Mouse (Mus musculus) MN1 (cell line): ENCODE results near the gene Stxbp6.

Experiments used
- DNase-seq: peaks from one replicate; pipeline ENCODE4 v3.0.0-alpha.2; 2016; ENCODE audit warnings: low spot score

Gene Stxbp6

DNA sequence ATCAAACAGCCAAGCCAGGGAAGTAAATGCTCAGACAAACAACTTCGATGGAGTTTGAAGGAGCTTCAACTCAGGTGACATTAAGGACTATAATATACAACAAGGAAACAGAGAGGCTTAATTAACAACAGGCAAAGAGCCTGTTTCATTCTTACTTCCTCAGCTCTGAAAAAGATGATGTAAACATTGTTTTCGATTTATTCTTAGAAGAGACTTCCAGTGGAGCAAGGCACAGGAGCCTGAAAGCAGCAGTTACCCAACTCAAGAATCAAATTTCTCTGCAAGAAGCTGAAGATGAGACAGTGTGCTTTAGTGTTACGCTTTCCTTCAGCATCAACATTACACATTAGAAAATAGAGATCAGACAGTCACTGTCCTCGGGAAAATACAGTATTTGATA is 160.7 kb downstream of the Stxbp6 start:
- no peak for DNase-seq

DNA sequence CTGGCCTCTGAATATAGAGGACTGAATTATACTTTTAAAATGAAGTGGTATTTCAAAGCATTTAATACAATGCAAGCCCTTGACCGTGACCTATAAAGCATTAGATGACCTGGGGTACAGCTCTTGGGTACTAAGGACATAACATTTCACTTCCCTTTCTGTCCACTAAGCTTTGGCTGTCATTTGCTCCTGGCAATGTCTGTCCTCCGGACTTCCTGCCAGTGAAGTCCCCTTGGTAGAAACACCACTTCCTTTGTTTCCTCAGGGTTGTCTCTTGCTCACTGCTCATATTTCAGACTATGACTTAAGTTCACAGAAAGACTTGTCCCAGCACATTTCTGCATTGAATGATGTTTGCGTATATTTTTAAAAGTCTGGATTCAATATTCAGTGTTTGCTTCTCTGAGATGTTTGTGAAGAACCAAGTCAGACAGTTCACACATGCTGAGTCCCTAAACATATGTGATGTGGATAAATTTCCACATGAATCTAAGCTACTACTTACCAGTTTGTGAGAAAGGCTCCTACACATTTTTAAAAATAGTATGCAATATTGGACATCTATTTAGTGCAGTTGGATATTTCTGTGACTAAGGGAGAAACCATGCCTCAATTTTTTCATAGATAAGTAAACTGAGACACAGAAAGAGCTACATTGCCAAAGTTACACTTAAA is 166.3 kb downstream of the Stxbp6 start:
- DNase-seq = no peak

DNA sequence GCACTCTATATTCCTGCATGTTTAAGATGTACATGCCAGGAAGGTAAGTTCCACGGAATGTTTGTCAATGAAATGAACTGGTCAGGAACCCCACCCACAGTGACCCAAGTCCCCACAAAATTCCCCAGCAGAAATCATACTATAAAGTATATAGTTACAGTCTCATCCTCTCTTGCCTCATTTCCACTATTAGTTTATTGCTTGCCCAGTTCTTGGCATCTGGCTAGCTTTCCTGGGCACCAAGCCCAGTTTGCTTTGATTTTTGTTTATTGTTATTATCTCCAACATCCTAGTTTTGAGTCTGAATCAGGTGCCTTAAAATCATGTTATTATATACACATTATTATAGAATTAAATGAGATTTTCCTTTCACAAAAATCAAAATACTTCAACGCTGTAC is 168.5 kb downstream of the Stxbp6 start:
- DNase-seq = no peak

DNA sequence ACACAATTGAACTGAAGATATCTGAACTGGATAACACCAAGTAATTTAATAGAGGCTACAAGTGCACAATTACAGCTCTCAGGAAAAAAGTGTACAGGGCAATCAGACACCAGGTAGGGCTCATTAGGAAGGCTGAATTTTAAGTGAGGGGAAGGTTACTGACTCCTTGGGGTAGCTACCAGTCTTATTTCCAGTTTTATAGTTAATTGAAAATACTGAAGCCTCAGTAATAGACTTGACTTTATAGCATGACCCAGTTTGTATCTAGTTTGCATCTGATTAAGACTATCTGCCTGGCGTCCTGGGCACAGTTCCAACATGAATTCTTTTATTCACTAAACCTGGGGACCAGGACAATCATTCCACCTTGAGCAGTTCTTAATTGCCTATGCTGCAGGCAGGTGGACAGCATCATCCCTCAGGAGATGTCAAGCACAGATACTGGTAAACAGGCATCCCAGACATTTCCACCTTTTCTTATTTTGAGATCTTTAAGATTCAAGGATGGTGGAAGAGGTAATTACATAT is 171.2 kb downstream of the Stxbp6 start:
- DNase-seq = no peak

DNA sequence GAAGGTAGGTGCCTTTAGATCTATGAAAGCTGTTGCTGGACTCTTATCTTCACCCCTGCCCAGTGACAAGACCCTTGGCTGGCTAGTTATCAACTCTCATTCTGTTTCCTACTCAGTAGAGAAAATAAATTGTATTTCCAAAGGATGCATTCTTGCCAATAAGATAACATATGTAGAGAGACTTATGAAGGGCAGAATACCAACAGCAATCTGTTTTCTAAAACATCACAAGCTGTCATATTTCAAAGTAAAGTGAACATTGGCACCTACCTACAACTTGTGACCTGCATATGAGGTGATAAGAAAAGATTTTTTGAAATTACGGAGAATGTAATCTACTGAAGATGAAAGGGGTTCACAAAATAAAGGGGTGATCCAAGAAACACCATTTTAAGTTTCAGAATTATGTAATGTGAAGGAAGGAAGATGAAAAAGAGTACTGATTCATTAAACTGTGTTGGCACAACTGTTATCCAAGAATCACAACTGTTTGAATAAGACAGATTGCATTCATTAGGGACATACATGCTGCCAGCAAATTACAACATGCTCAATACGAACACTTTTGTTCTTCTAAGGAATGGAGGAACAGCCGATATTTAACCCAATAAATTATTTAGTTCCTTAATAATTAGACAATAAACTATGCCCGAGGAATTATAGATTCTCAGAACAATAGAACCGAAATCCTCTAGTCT is 175.2 kb downstream of the Stxbp6 start:
- DNase-seq = no peak

DNA sequence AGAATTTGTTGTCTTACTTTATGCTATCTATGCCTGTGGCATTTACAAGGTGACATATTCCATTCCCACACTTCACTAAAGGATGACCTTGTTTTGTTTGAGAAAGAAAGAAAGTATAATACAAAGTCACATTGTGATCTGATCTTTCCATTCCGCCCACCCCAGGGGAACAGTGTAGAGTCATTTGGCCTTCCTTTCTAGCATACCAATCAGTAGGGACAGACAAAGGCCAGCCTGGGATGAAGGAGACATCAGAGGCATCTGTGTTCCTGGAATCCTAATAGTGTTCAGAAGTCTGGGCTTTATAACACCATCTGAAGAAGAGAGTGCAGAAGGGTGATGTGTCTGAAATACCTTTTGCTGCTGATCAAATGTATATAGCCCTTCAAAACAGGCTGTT is 178.0 kb downstream of the Stxbp6 start:
- no peak for DNase-seq

DNA sequence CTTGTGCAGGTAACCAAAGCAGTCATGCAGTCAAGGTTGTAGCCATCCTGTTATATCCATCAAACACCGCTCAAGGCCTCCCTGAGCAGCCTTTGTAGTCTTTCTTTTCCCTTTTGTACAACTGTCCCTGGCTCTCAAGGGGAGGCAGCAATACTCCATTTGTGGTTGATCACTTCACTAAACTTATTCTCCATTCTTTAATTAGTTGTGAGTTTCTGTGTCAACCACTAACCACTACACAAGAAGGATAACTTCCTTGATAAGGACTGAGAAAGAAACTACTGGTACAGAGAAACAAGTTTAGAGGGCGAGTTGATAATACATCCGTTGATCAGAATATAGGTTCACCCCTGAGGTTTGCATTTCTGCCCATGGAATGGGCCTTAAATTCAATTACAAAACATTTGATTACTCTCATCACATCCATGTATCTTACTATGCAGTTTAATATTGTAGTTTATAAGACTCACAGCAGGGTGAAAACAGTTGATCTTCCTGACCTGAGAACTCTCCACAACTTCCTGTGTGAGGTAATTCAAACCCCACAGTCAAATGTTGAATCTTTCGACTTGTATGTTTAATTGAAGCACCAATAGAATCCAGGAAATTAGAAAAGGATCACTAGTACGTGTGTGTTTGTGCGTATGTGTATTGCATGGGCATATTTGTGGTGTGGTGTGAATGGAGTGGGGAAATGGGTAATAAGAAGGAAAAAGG is 184.7 kb downstream of the Stxbp6 start:
- DNase-seq = no peak

DNA sequence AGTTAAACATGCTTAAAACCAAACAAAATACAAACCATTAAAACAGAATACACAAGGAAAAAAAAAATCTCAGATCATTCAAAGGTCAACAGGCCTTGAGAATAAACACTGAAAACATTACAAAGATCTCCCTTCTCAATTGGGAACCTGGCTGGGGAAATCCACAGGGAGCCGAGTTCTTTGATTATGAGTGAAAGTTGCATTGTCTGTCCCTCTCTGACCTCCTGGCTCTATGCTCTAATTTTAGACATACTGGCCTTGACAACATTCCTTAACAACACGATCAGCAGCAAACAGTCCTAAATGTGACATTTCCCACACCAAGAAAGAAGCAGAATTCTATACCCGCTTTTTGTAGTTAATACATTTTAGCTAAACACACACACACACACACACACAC is 187.7 kb downstream of the Stxbp6 start:
- DNase-seq = no peak

DNA sequence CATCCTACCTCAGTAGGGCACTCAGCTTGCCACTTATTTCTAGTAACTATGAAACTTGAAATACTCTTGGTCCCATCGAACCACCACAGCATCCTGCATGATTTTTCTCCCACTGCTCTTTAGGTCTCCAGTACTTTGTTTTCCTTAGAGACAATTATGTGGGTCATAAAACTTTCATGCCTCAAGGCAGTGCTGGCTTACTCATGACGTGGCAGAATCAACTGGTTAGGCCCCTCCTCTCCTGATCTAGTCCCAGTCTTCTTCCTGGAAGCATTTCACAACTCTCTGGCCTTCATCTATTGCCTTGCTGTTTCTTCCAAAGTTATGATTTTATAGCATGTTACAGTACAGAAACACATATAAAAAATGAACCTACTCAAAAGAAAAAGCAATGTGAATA is 201.8 kb downstream of the Stxbp6 start:
- DNase-seq = no peak

DNA sequence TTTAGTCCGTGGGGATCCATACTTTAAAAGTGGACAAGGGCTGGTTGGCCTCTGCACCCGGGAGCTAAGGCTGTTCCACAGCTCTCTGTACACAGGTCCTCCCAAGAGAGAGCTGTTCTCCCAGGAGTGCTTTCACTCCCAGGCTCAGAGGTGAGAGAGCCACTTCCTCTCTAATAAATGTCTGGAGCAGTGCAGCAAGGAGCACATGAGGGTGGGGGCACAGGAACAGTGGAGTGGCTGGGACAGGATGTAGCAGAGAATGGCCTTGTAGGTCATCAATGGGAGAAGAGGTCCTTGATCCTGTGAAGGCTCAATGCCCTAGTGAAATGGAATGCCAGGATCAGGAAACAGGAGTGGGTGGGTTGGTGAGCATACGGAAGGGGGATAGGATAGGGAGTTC is 209.1 kb downstream of the Stxbp6 start:
- no peak for DNase-seq

DNA sequence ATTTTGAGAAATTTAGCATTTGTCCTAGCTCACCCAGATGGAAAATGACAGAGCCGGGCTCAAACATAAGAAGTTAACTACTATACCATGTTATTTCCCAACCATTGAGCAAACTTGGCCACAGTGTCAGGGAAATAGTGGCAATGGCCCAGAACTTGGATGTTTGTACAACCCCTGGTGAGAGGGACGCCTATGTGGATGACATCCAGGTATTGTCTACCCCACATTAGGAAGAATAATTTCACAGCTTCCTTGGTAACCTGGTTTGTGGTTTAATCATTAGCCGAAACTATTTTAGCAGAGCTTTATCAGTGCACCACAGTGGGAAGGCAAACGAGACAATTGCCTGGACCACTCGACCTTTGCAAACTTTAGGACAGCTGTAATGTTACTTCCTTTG is 215.1 kb downstream of the Stxbp6 start:
- DNase-seq = no peak

DNA sequence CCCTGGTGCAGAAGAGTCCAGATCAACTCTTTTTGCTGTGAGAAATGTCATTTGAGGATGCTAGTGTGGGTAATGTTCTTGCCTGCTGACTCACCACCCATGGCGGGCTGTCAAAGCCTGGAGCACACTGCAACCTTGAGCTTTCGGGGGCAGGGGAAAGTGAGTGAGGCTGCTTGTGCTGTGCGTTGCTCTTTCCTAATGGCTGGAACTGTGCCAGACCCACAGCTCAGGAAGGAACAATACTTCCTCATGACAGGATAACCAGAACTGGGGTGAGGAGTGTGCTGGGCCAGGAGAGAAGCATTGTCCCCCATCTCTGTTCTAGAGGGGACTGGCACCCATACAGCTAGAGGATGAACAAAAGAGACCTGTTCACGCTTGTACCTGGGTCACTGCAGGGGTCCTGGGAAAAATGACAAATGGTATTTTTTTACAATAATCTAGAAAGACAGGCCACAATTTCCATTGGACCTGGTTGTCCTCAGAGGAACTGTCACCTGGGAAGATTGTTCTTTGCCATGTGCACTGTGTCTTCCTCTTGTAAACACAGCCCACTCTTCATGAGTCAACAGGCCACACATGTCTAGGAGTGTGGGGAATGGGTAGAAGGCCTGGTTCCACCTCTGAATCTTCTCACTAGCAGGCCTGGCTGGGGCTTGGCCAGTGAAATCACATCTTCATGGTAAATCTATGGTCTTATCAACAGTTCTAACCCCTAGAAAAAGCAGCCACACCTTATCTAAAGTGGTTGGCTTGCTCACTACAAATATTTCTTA is 216.2 kb downstream of the Stxbp6 start:
- DNase-seq = no peak

DNA sequence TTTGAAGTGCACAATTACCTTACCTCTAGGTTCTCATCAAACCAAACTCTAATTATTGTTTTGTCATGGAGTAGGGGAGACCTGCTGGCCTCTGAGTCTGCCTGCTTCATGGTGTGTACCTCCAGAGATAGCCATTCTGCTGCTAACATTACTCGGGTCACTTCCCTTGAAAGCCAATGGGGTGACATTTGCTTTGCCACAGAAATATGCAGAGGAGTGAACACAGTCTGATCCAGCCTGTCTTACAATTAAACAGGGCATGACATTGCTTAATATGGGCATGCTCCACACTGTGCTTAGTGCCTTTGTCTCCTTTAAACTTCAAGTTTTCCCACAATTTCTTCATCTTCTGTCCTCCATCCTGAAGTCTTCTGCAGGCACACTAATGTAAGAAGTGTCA is 222.5 kb downstream of the Stxbp6 start:
- DNase-seq = no peak

DNA sequence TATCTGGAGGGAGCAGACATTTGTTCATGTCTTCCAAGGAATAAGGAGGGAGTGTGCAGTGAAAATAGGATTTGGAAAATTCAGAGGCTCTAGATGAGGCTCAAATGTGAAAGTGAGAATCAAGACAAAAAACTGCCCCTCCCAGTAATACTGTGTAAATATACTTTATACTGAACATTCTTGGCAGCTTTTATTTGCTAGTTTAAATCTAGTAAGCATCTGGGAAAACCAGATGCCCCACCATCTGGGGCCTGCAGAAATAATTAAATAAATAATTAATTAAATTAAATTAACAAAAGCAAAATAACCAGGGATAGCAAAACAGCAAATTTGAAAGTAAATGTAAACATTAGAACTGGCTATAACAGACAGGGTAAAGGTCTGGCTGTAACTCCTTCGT is 224.0 kb downstream of the Stxbp6 start:
- no peak for DNase-seq

DNA sequence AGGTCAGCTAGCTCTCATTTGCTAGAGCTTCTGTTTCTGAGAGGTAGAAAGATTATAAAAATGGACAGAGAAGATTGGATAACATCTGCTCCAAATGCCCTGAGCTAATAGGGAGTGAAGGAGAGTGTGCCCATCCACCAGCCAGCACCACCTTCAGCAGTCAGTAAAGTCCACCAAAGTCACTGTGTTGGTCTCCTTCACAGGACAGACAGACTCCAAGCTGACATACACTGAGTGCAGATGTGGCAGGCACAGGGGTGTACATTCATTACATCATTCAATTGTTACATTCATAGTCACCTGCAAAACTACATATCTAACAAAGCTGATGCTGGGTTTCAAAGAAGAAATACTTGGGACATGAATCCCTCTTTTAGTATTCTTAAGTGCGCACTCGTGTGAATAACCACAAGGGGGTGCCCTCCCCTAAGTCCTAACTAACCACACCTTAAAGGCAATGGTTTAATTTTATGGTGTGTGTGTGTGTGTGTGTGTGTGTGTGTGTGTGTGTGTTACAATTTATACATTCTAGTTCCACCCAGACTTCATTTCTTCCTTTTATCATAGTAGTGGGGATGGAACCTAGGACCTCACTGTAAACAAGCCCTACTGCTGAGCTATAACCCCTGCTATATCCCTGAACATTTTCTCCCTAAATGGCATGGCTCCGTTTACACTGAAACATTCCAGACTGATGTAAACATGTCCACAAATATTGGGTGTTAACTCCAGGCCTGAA is 225.9 kb downstream of the Stxbp6 start:
- DNase-seq = no peak

DNA sequence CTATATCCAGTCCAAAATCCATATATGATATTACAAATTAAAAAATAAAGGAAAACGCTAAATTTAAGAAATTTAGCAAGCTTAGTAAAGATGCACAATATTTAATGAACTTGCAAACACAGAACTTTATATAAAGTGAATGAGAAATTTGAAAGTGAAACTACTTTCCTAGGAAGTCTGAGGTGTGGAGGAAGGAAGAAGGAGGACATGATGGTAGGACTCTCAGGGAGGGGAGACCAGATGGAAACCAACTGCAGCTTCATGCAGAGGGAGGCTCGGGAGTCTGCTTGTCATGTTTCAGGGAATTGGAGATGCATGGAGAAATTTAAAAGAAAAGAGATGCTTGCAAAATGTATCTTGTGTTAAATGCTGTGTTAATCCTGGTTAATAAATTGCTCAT is 233.9 kb downstream of the Stxbp6 start:
- DNase-seq = no peak

DNA sequence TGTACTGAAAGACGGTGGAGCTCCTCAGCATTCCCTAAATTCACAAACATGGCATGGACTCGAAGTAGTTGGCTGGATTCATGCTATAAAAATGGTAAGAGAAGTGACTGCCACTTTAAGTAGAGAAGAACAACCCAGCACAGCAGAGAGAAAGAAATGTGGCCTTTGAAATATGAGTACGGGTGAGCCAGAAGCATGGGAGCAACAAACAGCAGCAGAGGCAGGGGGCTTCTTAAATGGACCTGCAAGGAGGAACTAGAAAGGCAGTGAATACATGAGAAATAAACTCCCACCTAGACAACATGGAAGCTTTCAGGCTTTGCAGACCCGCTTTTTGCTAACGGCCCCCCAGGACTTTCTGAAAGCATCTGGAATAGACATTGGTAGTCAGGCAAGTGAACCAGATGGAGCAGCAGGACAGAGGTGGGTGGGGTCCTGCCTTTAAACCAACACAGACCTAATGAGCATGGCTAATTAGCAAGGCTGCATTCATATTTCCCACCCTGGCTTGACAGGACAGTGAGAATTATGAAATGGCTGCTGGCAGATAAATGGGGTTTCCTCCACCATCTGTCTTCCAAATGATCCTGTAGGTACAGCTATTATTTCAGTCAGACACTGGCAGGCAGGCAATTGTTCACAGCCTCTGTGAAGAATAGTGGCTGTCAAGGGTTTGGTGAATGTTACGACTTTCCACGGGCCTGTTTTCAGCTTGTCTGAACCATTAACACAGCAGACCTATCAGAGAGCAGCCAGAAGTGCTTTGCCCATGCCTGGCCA is 234.7 kb downstream of the Stxbp6 start:
- no peak for DNase-seq

DNA sequence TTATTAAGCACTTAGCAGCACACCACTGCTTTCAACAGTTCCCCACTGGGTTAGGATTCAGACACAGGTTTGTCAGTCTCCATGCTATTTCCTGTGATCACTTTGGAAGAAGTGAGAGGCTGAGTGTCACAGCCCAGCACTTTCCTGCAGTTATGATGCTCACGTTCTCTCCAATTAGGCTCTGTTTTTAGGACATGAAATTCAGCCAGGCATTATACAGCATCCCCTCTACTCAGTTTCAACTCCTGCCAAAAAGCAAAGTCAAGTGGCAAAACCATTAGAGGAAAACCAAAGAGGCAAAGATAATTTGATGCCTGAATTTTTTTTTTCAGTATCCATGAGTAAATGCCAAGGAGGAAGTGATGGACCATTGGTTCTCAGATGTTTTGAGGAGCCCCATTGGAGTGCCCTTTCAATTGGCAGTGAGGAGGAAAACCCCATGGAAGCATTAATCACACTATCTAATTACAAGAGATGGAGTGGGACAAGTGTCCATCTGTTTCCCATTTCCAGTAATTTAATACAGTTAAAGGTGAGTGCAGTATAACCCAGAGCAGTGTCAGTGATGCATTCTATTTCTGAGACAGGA is 238.5 kb downstream of the Stxbp6 start:
- no peak for DNase-seq

DNA sequence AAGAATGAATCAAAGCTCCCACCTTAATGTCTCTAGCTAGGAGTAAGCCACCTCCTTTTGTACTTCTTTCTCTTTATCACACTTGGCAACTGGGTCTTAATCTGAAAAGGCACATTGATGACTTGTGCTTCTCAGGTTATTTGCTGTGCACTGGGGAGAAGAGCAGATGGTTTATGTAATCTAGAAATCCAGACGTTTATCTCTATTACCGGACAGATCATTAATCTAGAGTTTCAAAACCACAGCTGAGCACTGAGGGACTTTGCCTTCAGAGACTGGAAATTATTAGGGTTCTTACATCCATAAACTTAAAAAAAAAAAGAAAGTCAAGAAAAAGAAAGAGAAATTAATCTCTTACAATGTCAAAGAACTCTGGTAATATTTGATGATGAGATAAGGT is 262.6 kb downstream of the Stxbp6 start:
- no peak for DNase-seq

DNA sequence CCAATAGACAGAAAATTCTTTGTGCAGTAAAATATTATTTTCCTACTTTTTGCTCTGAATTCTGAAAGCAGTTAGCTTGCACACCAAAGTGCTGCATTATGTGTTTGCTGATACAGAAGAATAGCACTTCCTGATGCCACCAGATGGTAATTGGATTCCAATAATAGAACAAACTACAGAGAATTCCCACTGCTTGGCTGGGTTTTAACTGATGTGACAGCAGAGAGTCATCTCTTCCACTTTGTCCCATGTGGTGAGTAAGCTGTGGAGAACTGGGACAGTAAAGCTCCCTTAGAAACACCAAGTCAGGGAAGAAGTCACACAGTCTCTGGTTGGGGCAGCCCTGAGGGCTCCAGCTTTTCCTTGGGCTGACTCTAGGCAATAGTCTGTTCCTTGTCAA is 270.3 kb downstream of the Stxbp6 start:
- no peak for DNase-seq
